ENCODE assay signal across 14 mouse cellular contexts in genomic region chr6:94807216-94807615, GRCm38 (mm10).
DNase-seq lines count a peak whose midpoint lies in the region; ATAC-seq lines count a peak whose summit lies in the region.
"Had no signal": no experiment of that assay in that cellular context is flagged by ENCODE, and none has a peak within 500 bp of the region (broad histone marks: within the 10 kb centered on the region; RNA-seq: fewer than 3 reads in every experiment).

No protein-coding gene starts in this region.

- H3K36me3 ChIP-seq in heart, embryonic 11.5 days (ENCODE audit: control insufficient read depth, insufficient read depth, low read length) = no peaks in the 10 kb centered on the region
- H3K36me3 ChIP-seq in embryonic facial prominence, embryonic 12.5 days = no peaks in the 10 kb centered on the region
- H3K36me3 ChIP-seq in stomach, embryonic 15.5 days = no peaks in the 10 kb centered on the region
- H3K36me3 ChIP-seq: forebrain, embryonic 15.5 days; neural tube, embryonic 12.5 days had no signal

- intact Hi-C loops in heart, postnatal 25 days (cut with DNase I) = no loop called here

- H3K9ac ChIP-seq in heart, embryonic 11.5 days (ENCODE audit: low read depth, low read length) = no peak overlapping the region
- H3K9ac ChIP-seq in embryonic facial prominence, embryonic 12.5 days = no peak overlapping the region
- no peak overlapping the region for H3K9ac ChIP-seq in stomach, embryonic 15.5 days
- H3K9ac ChIP-seq: forebrain, embryonic 15.5 days; lung, embryonic 14.5 days; neural tube, embryonic 12.5 days had no signal

- no peak overlapping the region for H3K27ac ChIP-seq in heart, embryonic 11.5 days (ENCODE audit: low read depth, low read length)
- peak overlapping the region; percentile 74 for H3K27ac ChIP-seq in embryonic facial prominence, embryonic 12.5 days
- peak overlapping the region; percentile 33; the same call in 1 of the 2 replicates for H3K27ac ChIP-seq in stomach, embryonic 15.5 days
- H3K27ac ChIP-seq: forebrain, embryonic 15.5 days; neural tube, embryonic 12.5 days had no signal

- H3K9me3 ChIP-seq in heart, embryonic 11.5 days (replicated peaks; ENCODE audit: control insufficient read depth, low read length) = no peaks in the 10 kb centered on the region
- H3K9me3 ChIP-seq in embryonic facial prominence, embryonic 12.5 days = no peaks in the 10 kb centered on the region
- no peaks in the 10 kb centered on the region for H3K9me3 ChIP-seq in stomach, embryonic 15.5 days
- H3K9me3 ChIP-seq: forebrain, embryonic 15.5 days; neural tube, embryonic 12.5 days had no signal

- DNase-seq in heart, adult 8-10 months (ENCODE audit: low spot score) = peak; percentile 19
- peak; percentile 10 for DNase-seq in heart, postnatal 25 days (ENCODE audit: low spot score)
- no peak for DNase-seq in frontal cortex, postnatal 14 days (ENCODE audit: low spot score in 2 of 2)
- DNase-seq in retina, embryonic 14.5 days (ENCODE audit: low spot score) = no peak
- DNase-seq: cerebellum, postnatal 14 days; kidney, adult 8-10 months had no signal

- H3K27me3 ChIP-seq in heart, embryonic 11.5 days (ENCODE audit: control insufficient read depth, insufficient read depth, low read length) = no peaks in the 10 kb centered on the region
- H3K27me3 ChIP-seq in embryonic facial prominence, embryonic 12.5 days = no peaks in the 10 kb centered on the region
- no peaks in the 10 kb centered on the region for H3K27me3 ChIP-seq in stomach, embryonic 15.5 days (replicated peaks)
- H3K27me3 ChIP-seq: forebrain, embryonic 15.5 days; neural tube, embryonic 12.5 days had no signal

- peaks cover 4% of the 10 kb centered on the region; the same call in 1 of the 2 replicates for H3K4me1 ChIP-seq in heart, embryonic 11.5 days (ENCODE audit: control insufficient read depth, insufficient read depth, low read length)
- peaks cover 28% of the 10 kb centered on the region for H3K4me1 ChIP-seq in embryonic facial prominence, embryonic 12.5 days
- peaks cover 15% of the 10 kb centered on the region for H3K4me1 ChIP-seq in stomach, embryonic 15.5 days
- H3K4me1 ChIP-seq: forebrain, embryonic 15.5 days had no signal

- no peak overlapping the region for H3K4me3 ChIP-seq in heart, embryonic 11.5 days (ENCODE audit: low read depth, low read length)
- H3K4me3 ChIP-seq in embryonic facial prominence, embryonic 12.5 days = no peak overlapping the region
- no peak overlapping the region for H3K4me3 ChIP-seq in stomach, embryonic 15.5 days (replicated peaks)
- H3K4me3 ChIP-seq: forebrain, embryonic 15.5 days; neural tube, embryonic 12.5 days had no signal

- no peak overlapping the region for H3K4me2 ChIP-seq in heart, embryonic 11.5 days
- no peak overlapping the region for H3K4me2 ChIP-seq in embryonic facial prominence, embryonic 12.5 days (replicated peaks)
- H3K4me2 ChIP-seq in stomach, embryonic 15.5 days = no peak overlapping the region
- H3K4me2 ChIP-seq: forebrain, embryonic 15.5 days; lung, embryonic 14.5 days; neural tube, embryonic 12.5 days had no signal

- WGBS in heart, embryonic 11.5 days (ENCODE audit: insufficient replicate concordance) = 70% methylated on average over 6 of the region's 6 CpGs
- 53% methylated on average over 6 of the region's 6 CpGs for WGBS in embryonic facial prominence, embryonic 12.5 days
- 70% methylated on average over 6 of the region's 6 CpGs for WGBS in stomach, embryonic 15.5 days

- ATAC-seq in heart, embryonic 11.5 days (replicated peaks; ENCODE audit: insufficient number of reproducible peaks, low FRiP score, low TSS enrichment) = no peak
- 0 out of 2 replicates have a peak, but pooled peaks have one; percentile 11 for ATAC-seq in embryonic facial prominence, embryonic 12.5 days (ENCODE audit: insufficient number of reproducible peaks, insufficient read depth, low FRiP score, low TSS enrichment)
- 0 out of 2 replicates have a peak, but pooled peaks have one; percentile 9 for ATAC-seq in stomach, embryonic 15.5 days (ENCODE audit: insufficient read depth, low FRiP score, low read depth)
- ATAC-seq: forebrain, embryonic 15.5 days; hindbrain, embryonic 16.5 days; midbrain, embryonic 16.5 days had no signal

Comparison
In these comparisons a context has a peak if more than half of its experiments do, and no peak if none do; other contexts are left out.
1. DNase-seq: peak in heart, adult 8-10 months (single experiment) and heart, postnatal 25 days (single experiment); none in frontal cortex, postnatal 14 days (0 of 2) and retina, embryonic 14.5 days (single experiment).